ENCODE assay signal across 17 mouse cellular contexts in genomic region chr15:61927385-61928120, GRCm38 (mm10).
"Had no signal": no experiment of that assay in that cellular context is flagged by ENCODE, and none has a peak within 500 bp of the region (broad histone marks: within the 10 kb centered on the region; RNA-seq: fewer than 3 reads in every experiment).

No protein-coding gene starts in this region.

- H3K27me3 ChIP-seq: liver, embryonic 13.5 days; midbrain, embryonic 12.5 days; midbrain, embryonic 15.5 days had no signal

- ATAC-seq: midbrain, embryonic 15.5 days had no signal

- DNase-seq: kidney, adult 18-20 months; kidney, adult 9 months; kidney, postnatal 14 days; kidney, postnatal 4 days; layer of hippocampus, adult 9-11 months; liver, embryonic 13.5 days; lung, adult 2 months; lung, postnatal 14 days; lung, postnatal 4 days; retina, postnatal 1 day; right cerebral cortex, postnatal 25 days; spleen, adult 18-20 months; thymus, adult 18-20 months; thymus, postnatal 36 days had no signal

- H3K4me2 ChIP-seq: liver, embryonic 13.5 days; midbrain, embryonic 12.5 days; midbrain, embryonic 15.5 days had no signal

- H3K4me3 ChIP-seq: left cerebral cortex, adult 2 months; liver, embryonic 13.5 days; midbrain, embryonic 12.5 days; midbrain, embryonic 15.5 days had no signal

- H3K9me3 ChIP-seq: liver, embryonic 13.5 days; midbrain, embryonic 12.5 days; midbrain, embryonic 15.5 days had no signal

- H3K27ac ChIP-seq: left cerebral cortex, adult 2 months; liver, embryonic 13.5 days; midbrain, embryonic 12.5 days; midbrain, embryonic 15.5 days had no signal

- H3K9ac ChIP-seq: liver, embryonic 13.5 days; midbrain, embryonic 12.5 days; midbrain, embryonic 15.5 days had no signal

- H3K4me1 ChIP-seq: liver, embryonic 13.5 days; midbrain, embryonic 12.5 days; midbrain, embryonic 15.5 days had no signal

- H3K36me3 ChIP-seq: liver, embryonic 13.5 days; midbrain, embryonic 12.5 days; midbrain, embryonic 15.5 days had no signal
